Comparison of ENCODE assay signal across 8 mouse cellular contexts in genomic region chr3:121885265-121886178, GRCm38 (mm10).
DNase-seq lines count a peak whose midpoint lies in the region; ATAC-seq and TF ChIP-seq lines count a peak whose summit lies in the region.

No protein-coding gene starts in this region.

- H3K4me2 ChIP-seq in heart, embryonic 16.5 days (ENCODE audit: low read depth, low read length): peak overlapping the region; percentile 25; the same call in 1 of the 2 replicates
- peak overlapping the region; percentile 10; the same call in 1 of the 2 replicates for H3K4me2 ChIP-seq in lung, embryonic 16.5 days (ENCODE audit: low read depth, low read length)

- no peak for TF ChIP-seq POLR2A in heart, adult 2 months (IDR thresholded peaks at IDR 0.05; ENCODE audit: insufficient read depth, low read depth, low read length)
- no peak for TF ChIP-seq POLR2A in ES-Bruce4 (IDR thresholded peaks at IDR 0.05; ENCODE audit: insufficient read depth, low read length)

- H3K79me2 ChIP-seq in heart, adult 2 months (replicated peaks; ENCODE audit: control insufficient read depth, insufficient read depth, low read length): no peaks in the 10 kb centered on the region

- no peak overlapping the region for H3K4me3 ChIP-seq in heart, adult 2 months
- H3K4me3 ChIP-seq in ES-Bruce4 (ENCODE audit: low read depth, low read length): no peak overlapping the region
- no peak overlapping the region for H3K4me3 ChIP-seq in heart, embryonic 16.5 days (ENCODE audit: low read length)
- no peak overlapping the region for H3K4me3 ChIP-seq in lung, embryonic 16.5 days (ENCODE audit: low read length)

- H3K36me3 ChIP-seq in heart, adult 2 months (ENCODE audit: control insufficient read depth, insufficient read depth, low read length): peaks cover 2% of the 10 kb centered on the region
- no peaks in the 10 kb centered on the region for H3K36me3 ChIP-seq in ES-Bruce4 (ENCODE audit: control insufficient read depth, insufficient read depth, low read length, poor library complexity, severe bottlenecking)
- H3K36me3 ChIP-seq in heart, embryonic 16.5 days (ENCODE audit: control insufficient read depth, insufficient read depth): no peaks in the 10 kb centered on the region
- no peaks in the 10 kb centered on the region for H3K36me3 ChIP-seq in lung, embryonic 16.5 days (ENCODE audit: control insufficient read depth, insufficient read depth, low read length)

- 0 out of 2 replicates have a peak, but pooled peaks have one; percentile 12 for ATAC-seq in heart, embryonic 16.5 days (replicated peaks; ENCODE audit: extremely low read depth, insufficient read depth, low FRiP score)
- peak; percentile 70 for ATAC-seq in lung, embryonic 16.5 days (ENCODE audit: low read depth)

- no peaks in the 10 kb centered on the region for H3K9me3 ChIP-seq in ES-Bruce4 (replicated peaks; ENCODE audit: control insufficient read depth, insufficient read depth, low read length, poor library complexity, severe bottlenecking)
- no peaks in the 10 kb centered on the region for H3K9me3 ChIP-seq in heart, embryonic 16.5 days (replicated peaks; ENCODE audit: control insufficient read depth, low read length)
- H3K9me3 ChIP-seq in lung, embryonic 16.5 days (ENCODE audit: control insufficient read depth, low read length): no peaks in the 10 kb centered on the region

- peak overlapping the region; percentile 47; the same call in 1 of the 2 replicates for H3K9ac ChIP-seq in heart, adult 2 months (ENCODE audit: low read depth, low read length)
- H3K9ac ChIP-seq in ES-Bruce4 (ENCODE audit: low read depth, poor library complexity, severe bottlenecking): no peak overlapping the region
- no peak overlapping the region for H3K9ac ChIP-seq in heart, embryonic 16.5 days (ENCODE audit: low read length)
- H3K9ac ChIP-seq in lung, embryonic 16.5 days (ENCODE audit: low read length): peak overlapping the region; percentile 15; the same call in 1 of the 2 replicates

- H3K4me1 ChIP-seq in heart, adult 2 months (ENCODE audit: control insufficient read depth, insufficient read depth, low read length): peaks cover 7% of the 10 kb centered on the region
- peaks cover 3% of the 10 kb centered on the region for H3K4me1 ChIP-seq in ES-Bruce4 (ENCODE audit: control insufficient read depth, insufficient read depth, low read length)
- H3K4me1 ChIP-seq in heart, embryonic 16.5 days (ENCODE audit: control insufficient read depth, insufficient read depth, low read length): peaks cover 17% of the 10 kb centered on the region
- peaks cover 23% of the 10 kb centered on the region for H3K4me1 ChIP-seq in lung, embryonic 16.5 days (replicated peaks; ENCODE audit: control insufficient read depth, insufficient read depth, low read length)

- DNase-seq in heart, adult 2 months: peak in 1 of 2 experiments; percentile 20
- no peak for DNase-seq in heart, adult 9 months (ENCODE audit: low spot score in 2 of 2)
- no peak for DNase-seq in left cerebral cortex, postnatal 14 days (ENCODE audit: low spot score in 2 of 2)
- no peak for DNase-seq in thymus, postnatal 0 days (ENCODE audit: low spot score)
- DNase-seq in right cerebral cortex, postnatal 4 days: no peak

- WGBS in heart, adult 2 months: 26% methylated on average over 10 of the region's 10 CpGs
- WGBS in heart, embryonic 16.5 days: 27% methylated on average over 10 of the region's 10 CpGs
- WGBS in lung, embryonic 16.5 days: 22% methylated on average over 10 of the region's 10 CpGs

- no peak for TF ChIP-seq EP300 in heart, adult 2 months (IDR thresholded peaks at IDR 0.05; ENCODE audit: insufficient read depth, low read depth, low read length)
- 0 out of 2 replicates have a peak, but pooled peaks have one; percentile 33 for TF ChIP-seq EP300 in ES-Bruce4 (IDR thresholded peaks at IDR 0.05; ENCODE audit: insufficient read depth, low read depth, low read length)

- H3K27ac ChIP-seq in heart, adult 2 months: peak overlapping the region; percentile 67
- H3K27ac ChIP-seq in ES-Bruce4 (ENCODE audit: insufficient read depth, low read length): no peak overlapping the region
- peak overlapping the region; percentile 33 for H3K27ac ChIP-seq in heart, embryonic 16.5 days (ENCODE audit: low read length)
- peak overlapping the region; percentile 60 for H3K27ac ChIP-seq in lung, embryonic 16.5 days (ENCODE audit: low read length)

- intact Hi-C loops in heart, adult 2 months (cut with DNase I): loop anchor here (1.0 to 10.0 kb wide), 6 partner anchors 68 to 749 kb away; partner anchors contain the start of gene Dnttip2
- intact Hi-C loops in left cerebral cortex, postnatal 14 days (cut with DNase I): loop anchor here (1.0 to 10.0 kb wide), 4 partner anchors 82 to 389 kb away; partner anchors contain the start of gene Dnttip2

- no peaks in the 10 kb centered on the region for H3K27me3 ChIP-seq in heart, adult 2 months (ENCODE audit: control insufficient read depth, insufficient read depth, low read length)
- H3K27me3 ChIP-seq in ES-Bruce4 (ENCODE audit: control insufficient read depth, insufficient read depth, low read length, poor library complexity, severe bottlenecking): no peaks in the 10 kb centered on the region
- no peaks in the 10 kb centered on the region; the same call in 1 of the 2 replicates for H3K27me3 ChIP-seq in heart, embryonic 16.5 days (ENCODE audit: control insufficient read depth, insufficient read depth, low read length)
- H3K27me3 ChIP-seq in lung, embryonic 16.5 days (ENCODE audit: control insufficient read depth, insufficient read depth, low read depth, low read length): no peaks in the 10 kb centered on the region

- no peak for TF ChIP-seq CTCF in heart, adult 2 months (IDR thresholded peaks at IDR 0.05)
- TF ChIP-seq CTCF in ES-Bruce4 (IDR thresholded peaks at IDR 0.05; ENCODE audit: low read depth, low read length): no peak

Comparison
In these comparisons a context has a peak if more than half of its experiments do, and no peak if none do; other contexts are left out.
1. H3K9ac ChIP-seq: peak in heart, adult 2 months (single experiment) and lung, embryonic 16.5 days (single experiment); none in ES-Bruce4 (single experiment) and heart, embryonic 16.5 days (single experiment).